Mouse (Mus musculus): Measurements from ENCODE around the gene Ror1. TPM values are rescaled to one million over a fixed set of nuclear protein-coding genes. Genes with fewer than 3 reads are reported as not detected.

Gene Ror1
- polyA plus RNA-seq, 1 experiment from 2014 or later, result 1.6 TPM

GRCm38 (mm10) chr4:100137102-100137835, 41.7 kb downstream of the Ror1 start:
- H3K4me2 ChIP-seq, result no peak overlapping the region
- H3K27me3 ChIP-seq, result no peaks in the 10 kb centered on the region
- H3K9me3 ChIP-seq, result no peaks in the 10 kb centered on the region
- no peak overlapping the region for H3K9ac ChIP-seq
- H3K36me3 ChIP-seq, result no peaks in the 10 kb centered on the region
- H3K4me1 ChIP-seq (replicated peaks), result no peaks in the 10 kb centered on the region
- WGBS, result 86% methylated on average over 11 of the region's 11 CpGs
- H3K27ac ChIP-seq (replicated peaks), result no peak overlapping the region
- no peak for ATAC-seq (ENCODE audit: low FRiP score, low read depth)
- H3K4me3 ChIP-seq, result no peak overlapping the region

GRCm38 (mm10) chr4:100141626-100142025, 46.0 kb downstream of the Ror1 start:
- Histone ChIP-seq H3K4me1 (replicated peaks) (no peaks in the 10 kb centered on the region), H3K9ac (no peak overlapping the region), H3K9me3 (no peaks in the 10 kb centered on the region), H3K27ac (replicated peaks) (no peak overlapping the region), H3K36me3 (no peaks in the 10 kb centered on the region), H3K4me3 (no peak overlapping the region), H3K27me3 (no peaks in the 10 kb centered on the region), H3K4me2 (no peak overlapping the region)
- ATAC-seq (ENCODE audit: low FRiP score, low read depth), result no peak
- 84% methylated on average over 2 of the region's 2 CpGs for WGBS

- Histone ChIP-seq H3K4me2 (no peak overlapping the region), H3K27me3 (no peaks in the 10 kb centered on the region), H3K9ac (no peak overlapping the region), H3K4me3 (no peak overlapping the region), H3K27ac (replicated peaks) (no peak overlapping the region), H3K9me3 (no peaks in the 10 kb centered on the region), H3K36me3 (no peaks in the 10 kb centered on the region), H3K4me1 (replicated peaks) (no peaks in the 10 kb centered on the region)
- no peak for ATAC-seq (ENCODE audit: low FRiP score, low read depth)
- WGBS, result 83% methylated on average over 4 of the region's 4 CpGs
Measured at GRCm38 (mm10) chr4:100144744-100145143, 49.2 kb downstream of the Ror1 start.

GRCm38 (mm10) chr4:100150797-100151196, 55.2 kb downstream of the Ror1 start:
- H3K9me3 ChIP-seq, result no peaks in the 10 kb centered on the region
- H3K4me2 ChIP-seq, result no peak overlapping the region
- no peak overlapping the region for H3K4me3 ChIP-seq
- H3K27me3 ChIP-seq, result no peaks in the 10 kb centered on the region
- H3K4me1 ChIP-seq (replicated peaks), result 0 out of 2 replicates have a peak, but pooled peaks cover 9% of the 10 kb centered on the region
- 90% methylated on average over 1 of the region's 1 CpGs for WGBS
- H3K27ac ChIP-seq (replicated peaks), result no peak overlapping the region
- ATAC-seq (ENCODE audit: low FRiP score, low read depth), result no peak
- H3K9ac ChIP-seq, result no peak overlapping the region
- no peaks in the 10 kb centered on the region for H3K36me3 ChIP-seq

- Histone ChIP-seq H3K4me1 (replicated peaks) (0 out of 2 replicates have a peak, but pooled peaks cover 9% of the 10 kb centered on the region), H3K27me3 (no peaks in the 10 kb centered on the region), H3K4me2 (no peak overlapping the region), H3K36me3 (no peaks in the 10 kb centered on the region), H3K27ac (replicated peaks) (no peak overlapping the region), H3K9ac (no peak overlapping the region), H3K9me3 (no peaks in the 10 kb centered on the region), H3K4me3 (no peak overlapping the region)
- WGBS, result 41% methylated on average over 7 of the region's 7 CpGs
- ATAC-seq (ENCODE audit: low FRiP score, low read depth), result no peak
Measured at GRCm38 (mm10) chr4:100154560-100155130, 59.1 kb downstream of the Ror1 start.

GRCm38 (mm10) chr4:100155731-100156130, 60.1 kb downstream of the Ror1 start:
- Histone ChIP-seq H3K27me3 (no peaks in the 10 kb centered on the region), H3K9ac (no peak overlapping the region), H3K4me1 (replicated peaks) (0 out of 2 replicates have a peak, but pooled peaks cover 9% of the 10 kb centered on the region), H3K36me3 (no peaks in the 10 kb centered on the region), H3K4me2 (no peak overlapping the region), H3K9me3 (no peaks in the 10 kb centered on the region), H3K27ac (replicated peaks) (no peak overlapping the region), H3K4me3 (no peak overlapping the region)
- 89% methylated on average over 3 of the region's 3 CpGs for WGBS
- ATAC-seq (ENCODE audit: low FRiP score, low read depth), result no peak

GRCm38 (mm10) chr4:100158401-100158800, 62.8 kb downstream of the Ror1 start:
- H3K4me2 ChIP-seq, result no peak overlapping the region
- no peak for ATAC-seq (ENCODE audit: low FRiP score, low read depth)
- H3K4me1 ChIP-seq (replicated peaks), result 0 out of 2 replicates have a peak, but pooled peaks cover 9% of the 10 kb centered on the region
- H3K9ac ChIP-seq, result no peak overlapping the region
- H3K27me3 ChIP-seq, result no peaks in the 10 kb centered on the region
- no peak overlapping the region for H3K4me3 ChIP-seq
- no peaks in the 10 kb centered on the region for H3K36me3 ChIP-seq
- 74% methylated on average over 5 of the region's 5 CpGs for WGBS
- H3K27ac ChIP-seq (replicated peaks), result no peak overlapping the region
- H3K9me3 ChIP-seq, result no peaks in the 10 kb centered on the region

- no peak for ATAC-seq (ENCODE audit: low FRiP score, low read depth)
Measured at GRCm38 (mm10) chr4:100160156-100160555, 64.6 kb downstream of the Ror1 start.

GRCm38 (mm10) chr4:100165790-100166189, 70.2 kb downstream of the Ror1 start:
- no peak overlapping the region for H3K9ac ChIP-seq
- ATAC-seq (ENCODE audit: low FRiP score, low read depth), result no peak
- no peak overlapping the region for H3K27ac ChIP-seq (replicated peaks)
- H3K4me3 ChIP-seq, result no peak overlapping the region
- H3K36me3 ChIP-seq, result no peaks in the 10 kb centered on the region
- H3K9me3 ChIP-seq, result no peaks in the 10 kb centered on the region
- H3K27me3 ChIP-seq, result no peaks in the 10 kb centered on the region
- H3K4me2 ChIP-seq, result no peak overlapping the region
- H3K4me1 ChIP-seq (replicated peaks), result peaks cover 7% of the 10 kb centered on the region; the same call in 1 of the 2 replicates
- 81% methylated on average over 7 of the region's 7 CpGs for WGBS

More at GRCm38 (mm10) chr4:100160156-100160555, 64.6 kb downstream of the Ror1 start:
- no peaks in the 10 kb centered on the region for H3K4me1 ChIP-seq (replicated peaks)
- H3K27me3 ChIP-seq, result no peaks in the 10 kb centered on the region
- no peak overlapping the region for H3K9ac ChIP-seq
- no peaks in the 10 kb centered on the region for H3K36me3 ChIP-seq
- no peak overlapping the region for H3K4me2 ChIP-seq
- H3K27ac ChIP-seq (replicated peaks), result no peak overlapping the region
- no peaks in the 10 kb centered on the region for H3K9me3 ChIP-seq
- H3K4me3 ChIP-seq, result no peak overlapping the region

- Histone ChIP-seq H3K4me3 (no peak overlapping the region), H3K9ac (no peak overlapping the region), H3K4me1 (replicated peaks) (peaks cover 15% of the 10 kb centered on the region; the same call in 1 of the 2 replicates), H3K27ac (replicated peaks) (no peak overlapping the region), H3K4me2 (no peak overlapping the region), H3K9me3 (no peaks in the 10 kb centered on the region), H3K36me3 (no peaks in the 10 kb centered on the region), H3K27me3 (no peaks in the 10 kb centered on the region)
- no peak for ATAC-seq (ENCODE audit: low FRiP score, low read depth)
- WGBS, result 59% methylated on average over 3 of the region's 3 CpGs
Measured at GRCm38 (mm10) chr4:100166871-100167270, 71.3 kb downstream of the Ror1 start.

- H3K9ac ChIP-seq, result no peak overlapping the region
- 0 out of 2 replicates have a peak, but pooled peaks have one; percentile 61 for ATAC-seq (ENCODE audit: low FRiP score, low read depth)
- 56% methylated on average over 5 of the region's 5 CpGs for WGBS
- H3K4me2 ChIP-seq, result 0 out of 2 replicates have a peak overlapping the region, but pooled peaks have one; percentile 18
- peaks cover 15% of the 10 kb centered on the region; the same call in 1 of the 2 replicates for H3K4me1 ChIP-seq (replicated peaks)
- H3K27me3 ChIP-seq, result no peaks in the 10 kb centered on the region
- no peaks in the 10 kb centered on the region for H3K9me3 ChIP-seq
- H3K4me3 ChIP-seq, result no peak overlapping the region
- no peaks in the 10 kb centered on the region for H3K36me3 ChIP-seq
- no peak overlapping the region for H3K27ac ChIP-seq (replicated peaks)
Measured at GRCm38 (mm10) chr4:100169683-100170082, 74.1 kb downstream of the Ror1 start.

- H3K4me2 ChIP-seq, result peak overlapping the region; percentile 18; the same call in 1 of the 2 replicates
- H3K36me3 ChIP-seq, result no peaks in the 10 kb centered on the region
- no peak overlapping the region for H3K27ac ChIP-seq (replicated peaks)
- ATAC-seq (ENCODE audit: low FRiP score, low read depth), result 0 out of 2 replicates have a peak, but pooled peaks have one; percentile 23
- H3K9ac ChIP-seq, result no peak overlapping the region
- no peaks in the 10 kb centered on the region for H3K9me3 ChIP-seq
- H3K4me3 ChIP-seq, result no peak overlapping the region
- no peaks in the 10 kb centered on the region for H3K27me3 ChIP-seq
- 52% methylated on average over 14 of the region's 14 CpGs for WGBS
- peaks cover 15% of the 10 kb centered on the region; the same call in 1 of the 2 replicates for H3K4me1 ChIP-seq (replicated peaks)
Measured at GRCm38 (mm10) chr4:100170161-100170650, 74.6 kb downstream of the Ror1 start.

Measured in hindbrain, embryonic 15.5 days (tissue).